Comparison of ENCODE assay signal across 9 mouse cellular contexts in the genomic region with DNA sequence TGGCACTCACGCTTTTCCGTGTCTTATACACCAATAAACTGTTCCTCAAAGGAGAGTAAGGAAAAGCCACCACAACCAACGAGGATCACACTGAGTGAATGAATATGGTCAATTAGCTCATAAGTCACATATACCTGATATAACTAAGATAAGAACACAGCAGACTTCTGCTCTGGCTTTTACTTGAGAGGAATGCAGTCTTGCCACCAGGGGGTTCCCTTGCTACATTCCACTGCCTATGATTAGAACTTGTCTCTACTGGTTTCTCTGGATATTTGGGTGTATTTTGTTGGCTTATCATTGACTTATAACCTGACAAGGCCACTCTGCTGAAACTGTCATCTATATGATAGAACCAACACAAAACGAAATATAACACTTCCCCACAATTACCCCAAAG. TPM values are rescaled to one million over a fixed set of nuclear protein-coding genes. Genes with fewer than 3 reads are reported as not detected.
DNase-seq lines count a peak whose midpoint lies in the region; ATAC-seq and TF ChIP-seq lines count a peak whose summit lies in the region.
"Had no signal": no experiment of that assay in that cellular context is flagged by ENCODE, and none has a peak within 500 bp of the region (broad histone marks: within the 10 kb centered on the region; RNA-seq: fewer than 3 reads in every experiment).

No protein-coding gene starts in this region.

- H3K9me3 ChIP-seq in liver, embryonic 14.5 days (ENCODE audit: control insufficient read depth, low read length): no peaks in the 10 kb centered on the region
- H3K9me3 ChIP-seq in liver, embryonic 11.5 days (ENCODE audit: control insufficient read depth, low read length): no peaks in the 10 kb centered on the region
- H3K9me3 ChIP-seq in intestine, postnatal 0 days (ENCODE audit: control insufficient read depth): no peaks in the 10 kb centered on the region
- H3K9me3 ChIP-seq in stomach, postnatal 0 days (ENCODE audit: control insufficient read depth, low read length): no peaks in the 10 kb centered on the region
- H3K9me3 ChIP-seq: embryonic facial prominence, embryonic 12.5 days had no signal

- DNase-seq in adrenal gland, adult (ENCODE audit: inconsistent age in 2 of 2, low spot score in 1 of 2): peak; percentile 10 to 64
- no peak for DNase-seq in adrenal gland, adult 8-10 months
- DNase-seq in liver, embryonic 14.5 days (ENCODE audit: low read depth in 3 of 3, low spot score in 3 of 3): no peak
- DNase-seq in liver, embryonic 11.5 days (ENCODE audit: low spot score): no peak
- DNase-seq in left cerebral cortex, postnatal 14 days (ENCODE audit: low spot score in 2 of 2): peak; percentile 22 to 66
- peak; percentile 41 for DNase-seq in stomach, postnatal 0 days (ENCODE audit: low spot score)
- no peak for DNase-seq in thymus, postnatal 14 days

- 43% methylated on average over 4 of the region's 4 CpGs for WGBS in liver, embryonic 14.5 days (ENCODE audit: insufficient replicate concordance)
- WGBS in liver, embryonic 11.5 days: 57% methylated on average over 4 of the region's 4 CpGs
- 64% methylated on average over 4 of the region's 4 CpGs for WGBS in intestine, postnatal 0 days
- 67% methylated on average over 4 of the region's 4 CpGs for WGBS in stomach, postnatal 0 days

- ATAC-seq in liver, embryonic 14.5 days (ENCODE audit: insufficient read depth): no peak
- no peak for ATAC-seq in liver, embryonic 11.5 days (replicated peaks; ENCODE audit: low FRiP score)
- ATAC-seq in intestine, postnatal 0 days: no peak
- no peak for ATAC-seq in stomach, postnatal 0 days (ENCODE audit: low FRiP score, low TSS enrichment)

- no peak overlapping the region for H3K4me3 ChIP-seq in liver, embryonic 14.5 days (ENCODE audit: insufficient read depth in 1 of 2, low read depth in 2 of 2, low read length in 2 of 2)
- no peak overlapping the region for H3K4me3 ChIP-seq in liver, embryonic 11.5 days (ENCODE audit: low read depth, low read length)
- no peak overlapping the region for H3K4me3 ChIP-seq in intestine, postnatal 0 days (ENCODE audit: low read depth, low read length)
- no peak overlapping the region for H3K4me3 ChIP-seq in stomach, postnatal 0 days (ENCODE audit: low read depth, low read length)
- H3K4me3 ChIP-seq: embryonic facial prominence, embryonic 12.5 days had no signal

- intact Hi-C loops in left cerebral cortex, postnatal 14 days (cut with DNase I): loop anchor here (2.0 kb wide), 1 partner anchor 314 kb away; no protein-coding TSS in a partner anchor

- H3K4me1 ChIP-seq in liver, embryonic 14.5 days (replicated peaks; ENCODE audit: control insufficient read depth in 2 of 2, insufficient read depth in 2 of 2, low read length in 1 of 2): no peaks in the 10 kb centered on the region
- H3K4me1 ChIP-seq in liver, embryonic 11.5 days (replicated peaks; ENCODE audit: control insufficient read depth, insufficient read depth, low read length): no peaks in the 10 kb centered on the region
- H3K4me1 ChIP-seq in intestine, postnatal 0 days (replicated peaks; ENCODE audit: control insufficient read depth, insufficient read depth, low read length): no peaks in the 10 kb centered on the region
- no peaks in the 10 kb centered on the region for H3K4me1 ChIP-seq in stomach, postnatal 0 days (replicated peaks; ENCODE audit: control insufficient read depth, insufficient read depth)
- H3K4me1 ChIP-seq: embryonic facial prominence, embryonic 12.5 days had no signal

- H3K27me3 ChIP-seq in liver, embryonic 14.5 days (ENCODE audit: control insufficient read depth, insufficient read depth, low read length): no peaks in the 10 kb centered on the region
- H3K27me3 ChIP-seq in liver, embryonic 11.5 days (replicated peaks; ENCODE audit: control insufficient read depth, insufficient read depth, low read length): no peaks in the 10 kb centered on the region
- no peaks in the 10 kb centered on the region for H3K27me3 ChIP-seq in intestine, postnatal 0 days (replicated peaks; ENCODE audit: control insufficient read depth, insufficient read depth, low read length)
- no peaks in the 10 kb centered on the region for H3K27me3 ChIP-seq in stomach, postnatal 0 days (ENCODE audit: control insufficient read depth, insufficient read depth, low read length)
- H3K27me3 ChIP-seq: embryonic facial prominence, embryonic 12.5 days had no signal

- no peak overlapping the region for H3K9ac ChIP-seq in liver, embryonic 14.5 days (replicated peaks)
- H3K9ac ChIP-seq in liver, embryonic 11.5 days (ENCODE audit: low read depth, low read length): no peak overlapping the region
- H3K9ac ChIP-seq in intestine, postnatal 0 days (ENCODE audit: low read depth, low read length): no peak overlapping the region
- no peak overlapping the region for H3K9ac ChIP-seq in stomach, postnatal 0 days (ENCODE audit: low read length)
- H3K9ac ChIP-seq: embryonic facial prominence, embryonic 12.5 days had no signal

- H3K36me3 ChIP-seq in liver, embryonic 14.5 days (replicated peaks; ENCODE audit: control insufficient read depth, insufficient read depth, low read depth): no peaks in the 10 kb centered on the region
- no peaks in the 10 kb centered on the region for H3K36me3 ChIP-seq in liver, embryonic 11.5 days (ENCODE audit: control insufficient read depth, insufficient read depth, low read length)
- no peaks in the 10 kb centered on the region for H3K36me3 ChIP-seq in intestine, postnatal 0 days (ENCODE audit: control insufficient read depth, insufficient read depth)
- no peaks in the 10 kb centered on the region for H3K36me3 ChIP-seq in stomach, postnatal 0 days (ENCODE audit: control insufficient read depth, insufficient read depth, low read length)
- H3K36me3 ChIP-seq: embryonic facial prominence, embryonic 12.5 days had no signal

- peak; percentile 24; the same call in 1 of the 2 replicates for TF ChIP-seq CTCF in liver, embryonic 14.5 days (IDR thresholded peaks at IDR 0.05; ENCODE audit: low read depth)
- TF ChIP-seq CTCF in intestine, postnatal 0 days (IDR thresholded peaks at IDR 0.05; ENCODE audit: low read depth): peak; percentile 79
- TF ChIP-seq CTCF in stomach, postnatal 0 days (IDR thresholded peaks at IDR 0.05; ENCODE audit: low read depth): peak; percentile 87

- no peak for TF ChIP-seq EP300 in liver, embryonic 14.5 days (IDR thresholded peaks at IDR 0.05; ENCODE audit: low read depth)
- TF ChIP-seq EP300 in stomach, postnatal 0 days (optimal IDR thresholded peaks at IDR 0.05): no peak

- no peak overlapping the region for H3K27ac ChIP-seq in liver, embryonic 14.5 days
- H3K27ac ChIP-seq in liver, embryonic 11.5 days (ENCODE audit: low read depth, low read length): no peak overlapping the region
- H3K27ac ChIP-seq in intestine, postnatal 0 days (ENCODE audit: low read depth, low read length): no peak overlapping the region
- H3K27ac ChIP-seq in stomach, postnatal 0 days (replicated peaks): no peak overlapping the region
- H3K27ac ChIP-seq: embryonic facial prominence, embryonic 12.5 days had no signal

- H3K4me2 ChIP-seq in liver, embryonic 14.5 days (ENCODE audit: low read depth): no peak overlapping the region
- H3K4me2 ChIP-seq in liver, embryonic 11.5 days: no peak overlapping the region
- no peak overlapping the region for H3K4me2 ChIP-seq in intestine, postnatal 0 days (replicated peaks; ENCODE audit: low read depth)
- no peak overlapping the region for H3K4me2 ChIP-seq in stomach, postnatal 0 days (replicated peaks; ENCODE audit: low read depth)
- H3K4me2 ChIP-seq: embryonic facial prominence, embryonic 12.5 days had no signal

RNA-seq across cellular contexts. Expression of gene Ifi44l, which starts 12.4 kb away (rescaled TPM):
- not detected for total RNA-seq in adrenal gland, adult 8-10 months (2022)
- polyA plus RNA-seq in liver, embryonic 14.5 days (2012; rRNA removed): not detected in 2 replicates
- not detected in 2 replicates for polyA plus RNA-seq in liver, embryonic 14.5 days (2014; fragmentation: Nextera tagmentation; extraction: Ambion mirVana)
- polyA plus RNA-seq in liver, embryonic 11.5 days (2014; fragmentation: Nextera tagmentation; extraction: Ambion mirVana): not detected in 2 replicates
- polyA plus RNA-seq in intestine, postnatal 0 days (2015; fragmentation: Nextera tagmentation; extraction: Ambion mirVana): not detected in 2 replicates
- total RNA-seq in left cerebral cortex, postnatal 14 days (2021): not detected
- not detected in 2 replicates for polyA plus RNA-seq in stomach, postnatal 0 days (2015; fragmentation: Nextera tagmentation; extraction: Ambion mirVana)
- polyA plus RNA-seq: embryonic facial prominence, embryonic 12.5 days had no signal

RNA-seq across cellular contexts. Expression of gene Ifi44, which starts 25.3 kb away (rescaled TPM):
- total RNA-seq in adrenal gland, adult 8-10 months (2022): 1 to 10 TPM; 4.8 to 9.1 (median 6.8) TPM
- 0.04 and 0.11 TPM in 2 replicates for polyA plus RNA-seq in liver, embryonic 14.5 days (2012; rRNA removed)
- 0.09 and 0.18 TPM in 2 replicates for polyA plus RNA-seq in liver, embryonic 14.5 days (2014; fragmentation: Nextera tagmentation; extraction: Ambion mirVana)
- 0.08 TPM in 1 of 2 replicates, not detected in the other for polyA plus RNA-seq in liver, embryonic 11.5 days (2014; fragmentation: Nextera tagmentation; extraction: Ambion mirVana)
- 1.1 and 1.4 TPM in 2 replicates for polyA plus RNA-seq in intestine, postnatal 0 days (2015; fragmentation: Nextera tagmentation; extraction: Ambion mirVana)
- total RNA-seq in left cerebral cortex, postnatal 14 days (2021): not detected
- 0.50 and 0.56 TPM in 2 replicates for polyA plus RNA-seq in stomach, postnatal 0 days (2015; fragmentation: Nextera tagmentation; extraction: Ambion mirVana)

Comparison
In these comparisons a context has a peak if more than half of its experiments do, and no peak if none do; other contexts are left out.
1. DNase-seq: peak in adrenal gland, adult (2 of 2), left cerebral cortex, postnatal 14 days (2 of 2) and stomach, postnatal 0 days (single experiment); none in adrenal gland, adult 8-10 months (single experiment), liver, embryonic 14.5 days (0 of 3), liver, embryonic 11.5 days (single experiment) and thymus, postnatal 14 days (single experiment).
2. CTCF ChIP-seq: peak in every context shown above with its lines; median percentile 87 in stomach, postnatal 0 days; 79 in intestine, postnatal 0 days; 24 in liver, embryonic 14.5 days.